Mouse (Mus musculus) heart, embryonic 14.5 days (tissue): Measurements from ENCODE around the gene Wnt4. TPM values are rescaled to one million over a fixed set of nuclear protein-coding genes. Genes with fewer than 3 reads are reported as not detected.

Source experiments
- polyA plus RNA-seq: library from polyadenylated mRNA; unstranded; fragments of >200 nt; fragmentation: Nextera tagmentation; extraction: Ambion mirVana; gene quantifications from 2 replicates; pipeline ENCODE4 v1.2.1, GENCODE M21; 2014

The Wnt4 gene
- polyA plus RNA-seq, 1 experiment from 2014 or later = 2.2 TPM

Other genes starting within 250 kb of the Wnt4 start
- gene Zbtb40, start 228.7 kb upstream of the Wnt4 start, polyA plus RNA-seq = 2.3 and 2.9 TPM in 2 replicates
- gene Cdc42, start 80.2 kb downstream of the Wnt4 start, polyA plus RNA-seq = 515 and 529 TPM in 2 replicates
- not detected in 2 replicates for gene Cela3a, start 132.3 kb downstream of the Wnt4 start, polyA plus RNA-seq
- gene Cela3b, start 153.1 kb downstream of the Wnt4 start, polyA plus RNA-seq = not detected in 2 replicates
- not detected in 2 replicates for gene 1700013G24Rik, start 175.8 kb downstream of the Wnt4 start, polyA plus RNA-seq
- 67.5 and 68.3 TPM in 2 replicates for gene Hspg2, start 191.3 kb downstream of the Wnt4 start, polyA plus RNA-seq